Mouse (Mus musculus): ENCODE results near the gene Nrarp.

- no peak for TF ChIP-seq POLR2A (IDR thresholded peaks at IDR 0.05; ENCODE audit: low read depth, low read length)
- TF ChIP-seq CTCF (IDR thresholded peaks at IDR 0.05; ENCODE audit: borderline replicate concordance, insufficient read depth, low read length): no peak
These were observed 33.9 kb downstream of the Nrarp start, which contains the start of gene Stpg3 for GRCm38 (mm10) chr2:25214444-25214843.

All from embryonic fibroblast, embryonic 13.5 days (primary cell).